Mouse (Mus musculus): ENCODE measurements around the gene Npr3.

Npr3 gene

DNA sequence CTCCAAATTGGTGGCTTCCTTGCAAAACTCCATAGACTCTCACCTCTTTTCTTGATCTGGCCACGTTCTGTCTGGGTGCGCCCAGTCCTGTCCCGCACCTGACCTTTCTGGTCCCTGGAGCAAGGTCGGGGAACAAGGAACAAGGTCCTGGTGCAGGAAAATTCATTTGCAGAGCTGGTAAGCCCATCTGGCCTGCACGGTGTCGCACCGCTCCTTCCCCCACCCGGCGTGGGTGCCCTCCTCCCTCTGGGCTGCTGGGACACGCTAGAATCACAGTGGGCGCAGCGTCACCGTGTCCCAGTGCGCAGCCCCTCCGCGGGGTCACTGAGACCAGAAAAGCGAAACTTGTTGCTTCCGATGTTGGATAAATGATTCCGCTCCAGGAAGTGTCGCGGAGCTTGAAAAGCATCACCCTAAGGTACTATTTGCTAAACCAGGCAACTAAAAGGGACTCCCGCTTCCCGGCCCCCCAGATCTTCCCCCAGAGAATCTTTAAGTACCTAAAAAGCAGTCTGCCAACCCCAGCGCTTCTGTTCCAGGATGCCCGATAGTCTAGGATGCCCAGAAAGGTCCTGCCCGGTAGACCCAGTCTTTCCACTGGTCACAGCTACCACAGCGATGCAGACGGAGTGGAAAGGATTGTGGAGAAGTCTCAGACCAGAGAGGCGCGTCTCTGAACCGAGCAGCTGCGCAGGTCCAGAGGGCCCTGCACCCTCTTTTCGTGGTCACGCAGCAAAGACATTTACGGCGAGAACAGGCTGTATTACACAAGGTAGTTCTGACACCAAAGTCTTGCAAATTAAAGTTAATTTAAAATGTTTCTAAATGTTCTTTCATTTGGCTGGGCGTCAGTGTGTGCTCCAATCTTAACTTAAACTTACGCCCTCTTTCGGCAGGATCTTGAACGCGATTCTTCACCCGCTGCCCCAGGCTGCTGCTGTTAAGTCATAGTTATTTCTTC lies at the start of gene Npr3:
TSS of gene Npr3 (minus strand) at position 717 of the 961 bp plus-strand sequence.
- Histone ChIP-seq H3K27me3 (ENCODE audit: control insufficient read depth, insufficient read depth, low read length, poor library complexity, severe bottlenecking) (no peaks in the 10 kb centered on the region), H3K36me3 (ENCODE audit: control insufficient read depth, insufficient read depth, low read length, poor library complexity, severe bottlenecking) (no peaks in the 10 kb centered on the region)
- peak; percentile 6 for DNase-seq (ENCODE audit: low read depth, low spot score)

DNA sequence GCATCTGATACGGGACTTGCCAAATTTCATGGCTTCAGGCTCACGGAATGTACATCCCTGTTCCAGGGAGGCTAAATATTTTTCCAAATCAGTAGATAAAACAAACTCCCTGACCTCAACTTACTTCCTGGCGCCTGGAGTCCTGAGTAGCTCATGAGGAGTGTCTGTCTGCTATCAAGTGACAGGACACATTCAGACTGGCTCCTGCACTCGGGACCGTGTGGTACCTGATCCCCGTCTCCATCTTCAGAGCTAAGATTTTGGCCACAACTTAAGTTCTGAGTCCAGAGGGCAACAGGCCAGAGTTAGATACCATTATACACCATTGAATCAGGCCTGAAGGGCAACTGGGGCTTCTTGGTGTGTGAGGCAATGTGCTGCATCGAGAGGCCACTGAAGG lies 49.0 kb upstream of the Npr3 start:
- H3K27me3 ChIP-seq (ENCODE audit: control insufficient read depth, insufficient read depth, low read length, poor library complexity, severe bottlenecking), result no peaks in the 10 kb centered on the region
- no peak for DNase-seq (ENCODE audit: low read depth, low spot score)
- H3K36me3 ChIP-seq (ENCODE audit: control insufficient read depth, insufficient read depth, low read length, poor library complexity, severe bottlenecking), result no peaks in the 10 kb centered on the region

DNA sequence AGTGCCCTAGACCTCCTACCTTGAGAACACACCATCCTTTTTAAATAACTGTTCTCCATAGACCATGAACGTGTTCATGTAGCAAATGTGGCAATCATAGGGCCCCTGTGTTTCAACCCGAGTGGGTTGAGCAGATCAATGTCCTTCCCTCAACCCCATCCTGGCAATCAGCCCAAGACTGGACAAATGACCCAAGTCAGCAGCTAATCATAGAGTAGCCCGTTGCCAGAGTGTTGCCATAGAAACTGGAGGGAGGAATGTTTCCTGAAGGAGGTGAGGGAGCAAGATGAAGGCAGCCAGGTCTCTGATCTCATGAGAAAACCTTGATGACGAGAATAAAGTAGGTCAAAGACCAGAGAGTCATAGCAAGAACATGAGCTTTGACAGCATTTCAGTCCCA lies 47.1 kb upstream of the Npr3 start:
- no peaks in the 10 kb centered on the region for H3K27me3 ChIP-seq (ENCODE audit: control insufficient read depth, insufficient read depth, low read length, poor library complexity, severe bottlenecking)
- DNase-seq (ENCODE audit: low read depth, low spot score), result no peak
- H3K36me3 ChIP-seq (ENCODE audit: control insufficient read depth, insufficient read depth, low read length, poor library complexity, severe bottlenecking), result no peaks in the 10 kb centered on the region

DNA sequence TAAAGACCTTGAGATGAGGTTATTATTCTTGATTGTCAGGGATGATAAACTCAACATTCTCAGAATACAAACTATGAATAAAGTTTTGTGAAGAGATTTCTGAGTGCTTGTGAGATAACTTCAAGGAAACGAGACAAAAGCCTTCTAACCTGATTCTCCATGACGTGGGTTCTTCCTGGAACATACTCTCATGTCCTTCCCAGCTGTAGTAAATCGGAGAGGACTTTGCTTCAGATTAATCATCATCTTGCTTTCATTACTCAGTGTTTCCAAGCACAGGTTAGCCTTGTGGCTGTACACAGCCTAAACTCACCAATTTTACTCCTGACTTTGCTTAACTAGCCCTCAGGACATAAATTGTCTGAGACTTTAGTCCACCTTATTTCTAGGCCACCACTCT lies 45.1 kb upstream of the Npr3 start:
- DNase-seq (ENCODE audit: low read depth, low spot score), result no peak
- H3K27me3 ChIP-seq (ENCODE audit: control insufficient read depth, insufficient read depth, low read length, poor library complexity, severe bottlenecking), result no peaks in the 10 kb centered on the region
- H3K36me3 ChIP-seq (ENCODE audit: control insufficient read depth, insufficient read depth, low read length, poor library complexity, severe bottlenecking), result no peaks in the 10 kb centered on the region

DNA sequence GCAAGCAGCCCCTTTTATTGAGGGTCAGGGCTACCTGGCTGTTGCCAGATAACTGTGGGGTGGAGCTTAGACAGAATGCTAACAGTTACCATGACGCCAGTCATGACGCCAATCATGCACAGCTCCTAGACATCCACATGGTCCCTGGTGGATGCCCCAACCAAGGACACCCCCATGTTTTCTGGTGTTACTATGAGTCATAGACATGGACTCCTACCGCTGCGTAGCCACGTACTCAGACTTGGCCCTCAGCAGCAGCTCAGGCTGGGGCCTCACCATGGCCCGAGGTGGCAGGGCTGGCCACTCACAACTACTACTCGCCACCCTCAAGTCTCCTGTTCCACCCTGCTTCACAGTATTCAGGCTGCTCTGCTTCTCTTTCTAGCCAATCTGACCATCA lies 44.1 kb upstream of the Npr3 start:
- Histone ChIP-seq H3K36me3 (ENCODE audit: control insufficient read depth, insufficient read depth, low read length, poor library complexity, severe bottlenecking) (no peaks in the 10 kb centered on the region), H3K27me3 (ENCODE audit: control insufficient read depth, insufficient read depth, low read length, poor library complexity, severe bottlenecking) (no peaks in the 10 kb centered on the region)
- DNase-seq (ENCODE audit: low read depth, low spot score), result no peak

DNA sequence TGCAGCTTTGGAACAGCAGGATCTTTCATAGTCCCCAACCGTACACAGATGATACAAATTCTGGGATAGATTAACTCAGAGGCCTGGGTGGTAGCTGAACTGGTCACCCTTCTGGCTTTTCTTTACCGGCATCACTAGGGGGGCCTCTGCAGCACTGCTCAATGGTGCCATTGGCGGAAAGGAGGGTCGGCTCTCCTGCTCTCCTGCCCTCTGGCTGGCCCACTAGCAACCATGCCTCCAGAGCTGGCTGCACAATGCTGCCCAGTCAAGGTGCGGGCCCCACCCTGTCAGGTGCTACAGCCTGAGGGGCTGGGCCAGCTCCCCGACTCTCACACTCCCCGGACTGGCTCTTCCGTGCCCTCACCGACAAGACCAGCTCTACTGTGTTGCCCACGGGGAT lies 43.1 kb upstream of the Npr3 start:
- Histone ChIP-seq H3K36me3 (ENCODE audit: control insufficient read depth, insufficient read depth, low read length, poor library complexity, severe bottlenecking) (no peaks in the 10 kb centered on the region), H3K27me3 (ENCODE audit: control insufficient read depth, insufficient read depth, low read length, poor library complexity, severe bottlenecking) (no peaks in the 10 kb centered on the region)
- DNase-seq (ENCODE audit: low read depth, low spot score), result no peak

DNA sequence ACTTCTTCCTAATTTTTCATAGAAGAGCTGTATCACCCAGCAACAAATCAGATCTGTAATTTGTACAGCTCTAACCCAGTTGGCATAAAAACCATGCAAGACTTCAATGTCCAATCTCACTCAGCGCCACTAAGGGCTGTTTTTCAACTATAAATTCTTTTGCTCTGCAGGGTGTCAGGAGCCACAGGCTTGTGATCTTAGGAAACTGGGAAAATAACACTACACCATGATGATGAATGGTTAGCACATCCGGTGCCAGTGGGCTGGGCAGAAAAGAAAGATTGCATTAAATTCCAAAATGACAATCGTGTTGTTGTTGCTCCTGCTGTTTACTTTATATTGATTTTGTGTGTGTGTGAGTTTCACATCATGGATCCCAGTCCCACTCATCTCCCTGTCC lies 42.4 kb upstream of the Npr3 start:
- no peak for DNase-seq (ENCODE audit: low read depth, low spot score)
- no peaks in the 10 kb centered on the region for H3K36me3 ChIP-seq (ENCODE audit: control insufficient read depth, insufficient read depth, low read length, poor library complexity, severe bottlenecking)
- H3K27me3 ChIP-seq (ENCODE audit: control insufficient read depth, insufficient read depth, low read length, poor library complexity, severe bottlenecking), result no peaks in the 10 kb centered on the region

DNA sequence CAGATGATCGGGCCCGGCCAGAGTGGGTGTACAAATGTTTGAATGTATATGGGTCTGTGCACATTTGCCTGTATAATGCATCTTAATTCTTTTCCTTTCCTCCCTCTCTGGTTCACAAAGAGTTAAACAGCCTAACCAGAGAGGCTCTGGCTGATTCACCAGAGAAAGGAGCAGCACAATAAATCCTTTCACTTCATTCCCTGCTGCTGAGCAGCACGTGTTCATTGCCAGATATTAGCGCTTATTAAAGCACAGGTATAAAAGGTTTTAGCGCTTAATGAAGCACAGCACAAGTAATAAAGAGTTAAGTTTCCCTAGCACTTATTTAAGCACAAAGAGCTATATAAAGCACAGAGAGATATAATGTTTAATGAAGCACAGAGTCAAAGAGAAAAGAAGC lies 33.8 kb upstream of the Npr3 start:
- DNase-seq (ENCODE audit: low read depth, low spot score), result no peak
- H3K27me3 ChIP-seq (ENCODE audit: control insufficient read depth, insufficient read depth, low read length, poor library complexity, severe bottlenecking), result no peaks in the 10 kb centered on the region
- no peaks in the 10 kb centered on the region for H3K36me3 ChIP-seq (ENCODE audit: control insufficient read depth, insufficient read depth, low read length, poor library complexity, severe bottlenecking)

DNA sequence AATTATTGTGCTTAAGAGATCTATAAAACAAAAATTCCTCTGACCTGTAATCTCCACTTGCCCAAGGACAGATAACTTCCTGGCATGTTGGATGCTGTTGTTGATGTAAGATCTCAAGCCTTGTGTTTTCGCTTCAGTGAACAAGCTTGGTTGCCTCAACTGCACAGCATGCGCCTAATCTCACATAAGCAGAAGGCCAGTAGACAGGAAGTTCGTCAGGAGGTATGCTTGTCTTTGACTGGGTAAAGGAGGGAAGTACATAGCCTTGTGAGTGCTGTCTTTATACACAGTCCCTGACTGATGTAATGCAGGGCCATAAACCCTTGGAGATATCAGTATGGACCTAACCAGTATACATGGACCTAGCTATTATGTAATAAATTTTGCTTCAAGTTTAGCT lies 20.7 kb upstream of the Npr3 start:
- no peaks in the 10 kb centered on the region for H3K27me3 ChIP-seq (ENCODE audit: control insufficient read depth, insufficient read depth, low read length, poor library complexity, severe bottlenecking)
- DNase-seq (ENCODE audit: low read depth, low spot score), result no peak
- H3K36me3 ChIP-seq (ENCODE audit: control insufficient read depth, insufficient read depth, low read length, poor library complexity, severe bottlenecking), result no peaks in the 10 kb centered on the region

DNA sequence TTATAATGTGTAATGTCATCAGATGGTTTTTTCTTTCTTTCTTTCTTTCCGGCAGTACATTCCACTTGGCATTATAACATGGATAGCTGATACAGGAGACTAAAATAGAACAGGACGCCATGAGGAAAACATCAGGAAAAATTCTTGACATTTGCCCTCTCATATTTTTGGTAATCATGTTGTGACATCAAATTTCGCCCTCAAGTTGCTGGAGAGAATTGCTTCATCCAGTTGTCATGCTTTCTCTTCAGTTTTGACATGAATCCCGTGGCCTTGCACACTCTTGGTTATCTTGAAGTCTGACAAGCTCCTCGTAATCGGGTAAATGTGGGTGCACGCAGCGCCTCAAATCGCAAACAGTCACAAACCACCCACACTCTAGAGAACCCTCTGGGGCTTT lies 7.0 kb upstream of the Npr3 start:
- no peak for DNase-seq (ENCODE audit: low read depth, low spot score)
- no peaks in the 10 kb centered on the region for H3K27me3 ChIP-seq (ENCODE audit: control insufficient read depth, insufficient read depth, low read length, poor library complexity, severe bottlenecking)
- H3K36me3 ChIP-seq (ENCODE audit: control insufficient read depth, insufficient read depth, low read length, poor library complexity, severe bottlenecking), result no peaks in the 10 kb centered on the region

DNA sequence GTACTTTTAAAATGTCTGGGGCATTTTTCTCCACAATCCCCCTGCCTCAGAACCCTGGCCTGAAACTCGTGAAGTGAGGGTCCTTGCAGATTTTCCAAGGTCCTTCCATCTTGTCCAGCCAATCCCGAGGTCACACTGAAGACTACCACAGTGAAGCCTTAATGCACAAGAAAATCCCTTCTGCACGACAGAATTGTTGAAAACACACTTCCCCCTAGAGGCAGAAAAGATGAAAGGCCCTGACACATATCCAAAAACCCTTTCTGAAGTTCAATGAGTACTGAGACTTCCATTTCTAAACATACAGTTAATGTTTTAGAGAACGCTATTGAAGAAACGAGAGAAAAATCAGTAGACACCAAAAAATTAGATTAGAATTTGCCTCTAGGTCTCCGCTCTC lies 2.8 kb upstream of the Npr3 start:
- no peak for DNase-seq (ENCODE audit: low read depth, low spot score)

DNA sequence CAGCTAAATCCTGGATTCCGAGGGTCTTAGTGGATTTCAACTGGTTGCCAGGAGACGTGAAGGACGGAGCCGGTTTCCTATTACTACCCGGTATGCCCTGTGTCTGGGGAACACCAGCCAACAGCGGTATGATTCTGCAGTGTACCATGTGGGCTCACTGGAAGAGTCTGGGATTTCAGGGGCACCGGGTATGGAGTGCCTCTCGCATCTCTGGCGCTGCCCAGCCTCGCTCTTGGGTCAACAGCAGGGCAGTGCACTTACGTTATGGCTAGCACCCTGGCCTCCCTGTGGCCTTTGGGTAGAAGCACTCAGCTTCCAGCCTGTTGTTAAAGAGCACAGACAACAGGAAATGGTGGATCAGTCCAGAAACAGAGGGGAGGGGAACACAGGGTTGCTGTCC lies 1.1 kb upstream of the Npr3 start:
- Histone ChIP-seq H3K36me3 (ENCODE audit: control insufficient read depth, insufficient read depth, low read length, poor library complexity, severe bottlenecking) (no peaks in the 10 kb centered on the region), H3K27me3 (ENCODE audit: control insufficient read depth, insufficient read depth, low read length, poor library complexity, severe bottlenecking) (no peaks in the 10 kb centered on the region)
- DNase-seq (ENCODE audit: low read depth, low spot score), result no peak

More for the DNA sequence above, 2.8 kb upstream of the Npr3 start:
- Histone ChIP-seq H3K36me3 (ENCODE audit: control insufficient read depth, insufficient read depth, low read length, poor library complexity, severe bottlenecking) (no peaks in the 10 kb centered on the region), H3K27me3 (ENCODE audit: control insufficient read depth, insufficient read depth, low read length, poor library complexity, severe bottlenecking) (no peaks in the 10 kb centered on the region)

DNA sequence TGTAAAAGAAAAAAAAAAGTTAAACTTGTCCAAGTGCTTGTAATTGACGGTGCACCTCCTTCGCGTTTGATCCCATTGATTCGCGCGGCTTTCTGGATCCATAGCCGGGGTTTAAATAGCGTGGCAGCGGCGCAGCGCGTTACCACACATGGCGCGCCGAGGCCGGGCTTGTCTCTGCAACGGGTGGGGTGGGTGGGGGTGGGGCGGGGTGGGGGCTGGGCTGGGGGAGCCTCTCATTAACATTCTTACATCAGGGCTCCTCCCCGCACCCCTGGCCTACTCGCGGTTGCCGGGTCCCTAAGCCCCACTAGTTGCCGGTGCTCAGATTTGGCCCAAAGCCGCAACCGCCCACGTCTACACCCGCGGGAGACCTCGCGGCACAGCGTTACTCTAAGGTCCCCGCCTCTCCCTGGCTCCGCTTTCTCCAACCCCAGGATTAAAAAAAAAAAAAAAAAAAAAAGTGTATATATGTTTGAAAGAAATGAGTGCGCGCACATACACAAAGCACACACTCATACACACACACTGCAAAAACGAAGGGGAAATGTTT lies 991 bp downstream of the Npr3 start:
- Histone ChIP-seq H3K36me3 (ENCODE audit: control insufficient read depth, insufficient read depth, low read length, poor library complexity, severe bottlenecking) (no peaks in the 10 kb centered on the region), H3K27me3 (ENCODE audit: control insufficient read depth, insufficient read depth, low read length, poor library complexity, severe bottlenecking) (no peaks in the 10 kb centered on the region)
- no peak for DNase-seq (ENCODE audit: low read depth, low spot score)

DNA sequence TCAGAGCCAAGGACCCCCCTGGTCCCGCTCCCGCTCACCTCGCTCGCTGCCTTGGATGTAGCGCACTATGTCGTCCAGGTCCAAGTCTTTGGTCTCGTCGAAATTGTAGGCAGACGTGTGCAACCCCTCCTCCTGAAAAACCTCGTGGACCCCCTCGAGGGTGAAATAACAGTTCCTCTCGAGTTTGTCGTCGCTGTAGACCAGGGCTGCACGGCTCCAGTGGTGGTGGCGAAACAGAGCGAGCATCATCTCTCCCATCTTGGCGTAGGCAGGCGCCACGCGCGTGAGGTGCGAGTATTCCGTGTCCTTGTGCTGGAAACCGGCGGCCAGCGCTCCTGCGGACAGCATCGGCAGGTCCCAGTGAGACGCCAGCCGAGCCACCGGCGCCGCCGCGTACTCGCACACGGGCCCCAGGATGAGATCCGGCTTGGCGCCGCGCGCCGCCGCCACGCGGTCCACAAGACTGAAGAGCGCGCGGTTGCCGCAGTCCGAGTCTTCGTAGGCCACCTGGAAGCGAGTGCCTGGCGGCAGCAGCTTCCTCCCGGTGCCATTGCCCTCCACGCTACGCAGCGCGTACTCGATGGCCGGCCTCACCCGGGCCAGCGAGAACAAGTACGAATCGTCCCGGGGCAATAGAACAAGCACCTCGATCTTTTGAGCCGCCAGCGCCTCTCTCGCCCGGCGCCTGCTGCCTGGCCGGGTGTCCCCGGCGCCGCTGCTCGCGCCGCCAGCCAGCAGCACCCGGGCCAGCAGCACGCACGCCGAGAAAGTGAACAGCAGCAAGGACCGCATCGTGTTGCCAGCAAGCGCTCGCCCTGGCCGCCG lies 2.0 kb downstream of the Npr3 start:
- DNase-seq (ENCODE audit: low read depth, low spot score), result no peak
- Histone ChIP-seq H3K36me3 (ENCODE audit: control insufficient read depth, insufficient read depth, low read length, poor library complexity, severe bottlenecking) (no peaks in the 10 kb centered on the region), H3K27me3 (ENCODE audit: control insufficient read depth, insufficient read depth, low read length, poor library complexity, severe bottlenecking) (no peaks in the 10 kb centered on the region)
